Mouse (Mus musculus) cortical plate, adult 2 months (tissue): Measurements from ENCODE around the gene Ubr1.

Experiments used
- CTCF ChIP-seq: fragments of 200-500 bp; IDR thresholded peaks from 2 replicates; pipeline ENCODE4 v1.5.1; 2011; ENCODE audit warnings: mild to moderate bottlenecking, control low read depth, low read length; ENCODE audit not compliant: insufficient read depth; ENCODE audit errors: extremely low read depth
- POLR2A ChIP-seq: fragments of 200-500 bp; IDR thresholded peaks from 2 replicates; pipeline ENCODE4 v1.6.1; 2011; ENCODE audit warnings: mild to moderate bottlenecking, low read length, control low read depth; ENCODE audit not compliant: insufficient read depth; ENCODE audit errors: extremely low read depth

DNA sequence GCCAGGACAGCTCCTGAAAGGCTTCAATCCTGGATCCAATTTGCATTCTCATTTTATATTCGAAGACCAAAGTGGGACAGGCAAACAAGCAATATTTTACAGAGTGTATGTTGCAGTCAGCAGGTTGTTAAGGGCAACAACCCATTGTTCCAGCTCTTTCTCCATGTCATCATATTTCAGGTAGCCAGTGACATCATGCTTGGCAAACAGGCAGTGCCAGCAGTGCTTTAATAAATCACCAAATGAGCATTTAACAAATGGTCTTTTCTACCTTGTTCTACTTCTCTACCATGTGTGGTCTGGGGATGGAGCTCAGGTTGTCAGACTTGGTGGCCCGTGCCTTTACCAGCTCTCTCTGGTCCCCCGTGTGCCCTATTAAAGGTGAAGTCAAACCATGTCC lies 112.4 kb downstream of the Ubr1 start:
- TF ChIP-seq POLR2A (no peak), CTCF (no peak)
